8 mouse cellular contexts compared by ENCODE assay signal in the genomic region with DNA sequence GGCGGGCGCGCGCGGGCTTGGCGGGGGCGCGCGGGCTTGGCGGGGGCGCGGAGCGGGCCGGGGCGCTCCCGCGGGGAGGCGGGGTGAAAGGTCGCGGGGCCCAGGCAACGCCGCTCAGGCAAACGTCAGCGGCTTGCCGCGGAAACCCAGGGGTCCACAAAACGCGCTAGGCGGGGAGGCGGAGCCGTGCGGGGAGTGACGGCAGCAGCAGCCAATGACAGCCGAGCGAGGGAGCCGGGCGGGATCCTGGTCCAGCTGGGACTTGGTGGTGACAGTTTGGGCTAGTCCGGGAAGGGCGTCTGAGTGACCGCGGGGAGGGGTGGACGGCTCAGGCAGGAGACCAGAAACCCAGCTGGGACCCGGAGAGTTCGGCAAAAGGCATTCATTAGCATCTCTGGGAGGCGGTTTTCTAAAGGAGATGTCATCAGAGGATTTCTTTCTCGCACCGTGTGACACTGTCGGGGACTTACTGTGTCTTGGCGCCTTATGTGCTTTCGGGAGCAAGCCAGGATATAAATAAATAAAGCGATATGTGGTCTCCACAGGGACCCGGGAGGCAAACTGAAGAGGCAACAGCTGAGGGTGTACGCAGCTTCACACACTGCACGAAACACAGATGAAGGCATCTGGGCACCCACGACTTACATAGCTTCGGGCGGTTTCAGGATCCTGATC. TPM values are rescaled to one million over a fixed set of nuclear protein-coding genes. Genes with fewer than 3 reads are reported as not detected.
DNase-seq lines count a peak whose midpoint lies in the region; ATAC-seq lines count a peak whose summit lies in the region.

No protein-coding gene starts in this region.

- peak; percentile 90 to 97 for DNase-seq in adrenal gland, adult (ENCODE audit: inconsistent age in 2 of 2, low spot score in 1 of 2)
- DNase-seq in cerebellum, postnatal 4 days (ENCODE audit: low spot score in 2 of 2) = peak; percentile 99
- DNase-seq in gastrocnemius, postnatal 10 days = peak; percentile 93
- peak; percentile 12 for DNase-seq in induced T-regulatory cell, adult 2 months (ENCODE audit: low read depth)
- DNase-seq in left cerebral cortex, adult 8-10 months (ENCODE audit: low spot score in 2 of 2) = peak; percentile 94 to 98
- DNase-seq in right cerebral cortex, postnatal 25 days = peak; percentile 98
- peak; percentile 91 for DNase-seq in yolk sac, embryonic 10.5 days (ENCODE audit: low spot score)

- 0 out of 2 replicates have a peak, but pooled peaks have one; percentile 27 for ATAC-seq in megakaryocyte, adult 5-6 weeks (ENCODE audit: poor library complexity, severe bottlenecking)

RNA-seq across cellular contexts. Expression of gene Nova1, which starts 0.8 kb away (rescaled TPM):
- total RNA-seq in gastrocnemius, postnatal 10 days (2021) = 10 to 100 TPM in 1 of 2 experiments, 1 to 10 TPM in 1; 9.2 to 11.5 TPM
- total RNA-seq in left cerebral cortex, adult 8-10 months (2022) = 10 to 100 TPM; 47.4 to 60.1 (median 51.0) TPM
- total RNA-seq in megakaryocyte, adult 5-6 weeks (2015) = not detected in 2 replicates
- not detected in 2 replicates for total RNA-seq in megakaryocyte, adult 5-6 weeks (2017)

Comparison
In these comparisons a context has a peak if more than half of its experiments do, and no peak if none do; other contexts are left out.
1. Peak in every context shown above with its lines: DNase-seq and ATAC-seq.
2. DNase-seq: peak in every context shown above with its lines; median percentile 99 in cerebellum, postnatal 4 days; 98 in right cerebral cortex, postnatal 25 days; 96 in left cerebral cortex, adult 8-10 months; 94 in adrenal gland, adult; 93 in gastrocnemius, postnatal 10 days; 91 in yolk sac, embryonic 10.5 days; 12 in induced T-regulatory cell, adult 2 months.
3. RNA of gene Nova1, which starts 0.8 kb away (total RNA-seq): 47.4 to 60.1 TPM in left cerebral cortex, adult 8-10 months and 9.2 to 11.5 TPM in gastrocnemius, postnatal 10 days; not detected in megakaryocyte, adult 5-6 weeks; every median in the first group is over 10 times any median in the second.